Mouse (Mus musculus) large intestine, adult 2 months (tissue): ENCODE data around the gene Fam228b. TPM values are rescaled to one million over a fixed set of nuclear protein-coding genes. Genes with fewer than 3 reads are reported as not detected.
"Not testable (repeated sequence)": the region's sequence is repeated elsewhere in the genome, so short reads cannot be mapped to it uniquely, and the experiment has no call there.

Experiments
- DNase-seq: peaks from one replicate; pipeline ENCODE4 v3.0.0-alpha.2; 2012; ENCODE audit warnings: low read depth, low spot score
- whole genome bisulfite sequencing: fragments of 180-500 bp; shearing (Covaris S2); methylation state at CpG from one replicate; pipeline ENCODE4 v1.1.7; 2018; 5-methylcytosine and 5-hydroxymethylcytosine counted together
- polyA plus RNA-seq: library from polyadenylated mRNA; depleted of rRNA; stranded (reverse); fragments of >200 nt; gene quantifications from 2 replicates; pipeline ENCODE4 v1.2.3, GENCODE M21; 2012; rRNA removed

Gene Fam228b
- polyA plus RNA-seq = 0.02 TPM in 1 of 2 replicates, not detected in the other

DNA sequence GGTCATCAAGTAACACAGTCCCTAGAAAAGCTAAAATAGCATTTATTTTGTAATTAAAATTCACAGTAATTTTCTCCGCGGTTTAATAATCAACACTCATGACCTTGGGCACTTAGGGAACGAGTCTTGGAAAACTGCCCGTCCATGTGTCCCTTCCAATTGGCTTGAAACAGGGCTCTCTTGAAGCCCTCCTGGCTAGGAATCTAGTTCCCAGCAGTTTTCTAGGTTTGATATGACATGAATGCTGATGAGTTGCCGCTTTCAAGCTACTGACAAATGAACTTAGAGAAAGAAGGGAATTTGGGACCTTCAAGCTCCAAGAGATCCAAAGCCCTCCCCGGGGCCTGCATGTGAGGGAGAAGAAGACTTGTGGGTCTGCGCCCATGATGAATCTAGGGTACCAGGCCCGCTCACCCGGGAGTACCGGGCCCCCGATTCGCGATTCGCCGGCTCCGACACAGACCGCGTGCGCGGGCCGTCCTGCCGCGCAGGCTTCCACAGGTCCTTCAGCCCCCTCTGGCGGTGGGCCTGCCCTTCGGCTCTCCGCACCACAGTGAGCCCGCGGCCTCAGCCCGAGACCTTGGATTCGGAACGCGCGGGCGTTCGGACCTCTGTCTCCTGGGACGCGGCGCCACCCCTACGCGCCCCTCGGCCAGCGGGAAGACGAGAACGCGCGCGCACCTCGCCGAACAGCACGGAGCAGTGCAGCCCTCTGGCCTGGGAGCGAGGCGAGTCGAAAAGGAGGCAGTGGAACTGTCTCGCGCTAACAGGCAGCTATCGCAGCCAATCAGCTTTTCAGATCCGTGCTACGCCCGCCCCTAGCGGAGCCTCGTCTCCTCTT, at the start of gene Fam228b, which contains the start of gene Pfn4:
TSS of gene Fam228b (minus strand) at position 776 of the 841 bp plus-strand sequence.
TSS of gene Pfn4 (plus strand) at position 531 of the 841 bp plus-strand sequence.
- WGBS = 5% methylated on average over 61 of the region's 61 CpGs
- DNase-seq = peak; percentile 56

- WGBS = under 1% methylated on average over 49 of the region's 49 CpGs
Observed at GRCm38 (mm10) chr12:4817361-4818101, 48.5 kb upstream of the Fam228b start, which contains the start of gene Sf3b6. Sf3b6 (plus strand) TSS chr12:4817544.

DNA sequence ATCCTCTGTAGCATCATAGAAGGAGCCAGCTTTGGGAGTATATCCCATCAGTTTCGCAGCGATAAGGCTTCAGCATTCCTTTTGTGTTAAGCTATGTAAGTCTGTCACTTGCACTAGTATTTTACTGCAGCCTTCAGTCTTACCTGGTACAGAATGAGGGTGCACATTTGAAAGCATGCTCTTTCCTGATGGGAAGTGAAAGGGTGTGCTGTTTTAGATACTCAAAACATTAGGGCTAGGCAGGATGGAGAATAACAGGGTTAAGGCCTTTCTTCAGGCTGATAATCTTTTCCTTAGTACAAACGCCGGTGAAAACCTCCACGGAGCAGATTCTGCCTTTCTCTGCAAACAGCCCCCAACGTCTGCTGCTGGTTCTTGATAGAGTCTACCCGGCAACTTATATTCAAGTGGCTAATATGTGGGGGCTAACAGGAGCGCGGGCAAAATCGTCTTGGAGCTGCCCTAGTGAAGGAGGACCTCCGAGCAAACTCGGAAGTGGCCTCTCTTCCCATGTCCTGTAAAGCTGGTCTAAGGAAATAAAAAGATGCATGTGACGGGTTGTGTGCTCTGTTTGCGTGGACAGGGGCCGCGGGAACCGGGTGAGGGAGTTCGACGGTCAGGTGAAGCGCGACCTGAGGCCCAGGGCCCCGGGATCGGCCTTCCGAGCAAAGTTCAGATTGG, 47.8 kb upstream of the Fam228b start:
- DNase-seq = no peak
- 7% methylated on average over 24 of the region's 24 CpGs for WGBS

More at GRCm38 (mm10) chr12:4817361-4818101, 48.5 kb upstream of the Fam228b start, which contains the start of gene Sf3b6:
- peak; percentile 96 for DNase-seq

- no peak for DNase-seq
- 77% methylated on average over 4 of the region's 4 CpGs for WGBS
Observed at GRCm38 (mm10) chr12:4813636-4814035, 44.6 kb upstream of the Fam228b start.

DNA sequence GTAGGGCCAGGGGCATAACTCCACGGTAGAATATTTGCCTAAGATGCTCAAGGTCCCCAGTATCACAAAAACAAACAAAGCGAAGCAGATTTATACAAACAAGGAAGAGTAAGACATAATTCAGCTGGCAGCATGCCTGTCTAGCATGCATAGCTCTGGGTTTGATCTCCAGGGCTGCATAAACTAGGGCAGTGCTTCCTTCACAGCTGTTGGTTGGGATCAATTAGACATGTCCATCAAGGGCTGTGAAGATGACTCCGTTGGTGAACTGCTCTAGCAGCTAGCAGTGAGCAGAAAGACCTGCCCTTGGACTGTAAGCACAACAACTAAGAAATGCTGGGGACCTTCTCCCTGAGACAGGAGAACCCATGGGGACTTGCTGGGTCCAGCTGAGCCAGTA, 42.6 kb upstream of the Fam228b start:
- no peak for DNase-seq
- WGBS = 11% methylated on average over 3 of the region's 3 CpGs

DNA sequence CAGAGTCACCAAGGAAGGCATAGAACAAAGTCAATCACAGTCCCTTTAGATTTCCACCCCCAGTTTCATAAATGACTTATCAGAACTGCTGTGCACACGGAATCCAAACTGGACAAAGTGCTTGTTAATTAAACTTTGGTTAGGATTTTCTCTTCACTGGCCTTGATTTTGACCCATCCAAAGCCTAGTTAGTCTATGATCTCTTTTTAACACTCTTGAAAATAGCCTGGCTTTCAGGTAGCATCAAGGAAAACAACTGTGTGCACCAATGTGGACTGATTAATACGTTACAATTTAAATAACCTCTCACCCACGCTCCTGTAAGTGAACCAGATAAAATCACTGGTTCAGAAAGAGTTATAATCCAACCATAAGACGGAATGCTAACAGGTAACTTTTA, 42.0 kb upstream of the Fam228b start:
- no peak for DNase-seq
- WGBS = 80% methylated on average over 4 of the region's 4 CpGs

DNA sequence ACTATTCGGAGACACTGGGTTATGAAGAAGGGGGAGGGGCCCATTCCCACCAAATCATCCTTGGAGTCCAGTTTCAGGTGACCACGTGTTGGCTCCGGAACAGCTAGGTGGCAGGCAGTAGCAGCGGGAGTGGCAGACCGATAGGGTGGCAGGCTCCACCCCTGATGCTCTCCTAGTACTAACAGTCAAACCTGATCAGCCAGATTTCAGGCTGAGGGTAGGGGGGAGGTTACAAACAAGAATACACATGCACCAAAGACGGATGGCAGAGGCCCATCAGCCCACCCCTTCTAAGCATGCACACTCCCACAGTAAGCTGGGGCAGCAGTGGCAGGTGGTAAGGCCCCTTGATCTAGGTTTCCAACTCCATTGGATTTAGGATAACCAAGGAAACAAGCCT, 28.4 kb upstream of the Fam228b start:
- WGBS = 46% methylated on average over 6 of the region's 6 CpGs
- DNase-seq = not testable (repeated sequence)

DNA sequence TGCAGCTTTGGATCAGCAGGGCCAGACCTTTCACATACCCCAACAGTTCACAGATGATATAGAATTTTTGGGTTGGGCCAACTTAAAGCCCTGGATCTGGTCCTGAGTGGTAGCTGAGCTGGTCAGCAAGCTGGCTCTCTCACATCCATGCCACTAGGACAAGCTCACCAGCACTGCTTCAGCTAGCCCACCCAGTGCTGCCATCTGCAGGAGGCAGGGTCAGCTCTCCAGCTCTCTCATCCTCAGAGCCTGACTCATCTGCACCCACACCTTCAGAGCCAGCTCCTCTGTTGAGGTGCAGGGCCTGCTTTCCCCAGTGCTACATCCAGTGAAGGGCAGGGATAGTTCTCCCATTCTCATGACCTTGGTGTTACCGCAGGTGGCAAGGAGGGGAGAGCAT, 24.7 kb upstream of the Fam228b start:
- DNase-seq = no peak
- WGBS = 44% methylated on average over 1 of the region's 1 CpGs

- WGBS = 95% methylated on average over 25 of the region's 25 CpGs
- DNase-seq = not testable (repeated sequence)
Observed at GRCm38 (mm10) chr12:4788128-4788527, 19.1 kb upstream of the Fam228b start.

DNA sequence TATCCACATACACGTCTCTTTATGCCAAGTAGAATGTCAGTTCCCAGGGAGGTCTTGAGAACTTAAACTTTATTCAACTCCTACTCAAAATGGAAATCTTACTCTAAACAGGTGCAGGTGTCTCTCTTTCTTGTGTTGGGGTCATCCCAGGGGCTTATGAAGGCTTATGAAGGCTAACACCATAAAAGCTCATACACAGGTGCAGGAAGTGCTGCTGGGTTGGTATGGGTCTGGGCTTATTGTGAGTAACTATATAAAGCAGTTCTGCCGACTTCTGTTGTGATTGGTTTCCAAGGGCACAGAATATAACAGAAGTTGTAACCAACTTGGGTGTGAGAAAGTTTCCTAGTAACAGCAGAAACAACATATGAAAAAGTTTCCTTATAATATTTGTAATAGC, 15.4 kb upstream of the Fam228b start:
- DNase-seq = no peak
- WGBS = 41% methylated on average over 2 of the region's 2 CpGs

GRCm38 (mm10) chr12:4783598-4783997, 14.5 kb upstream of the Fam228b start:
- DNase-seq = no peak
- 49% methylated on average over 5 of the region's 5 CpGs for WGBS

DNA sequence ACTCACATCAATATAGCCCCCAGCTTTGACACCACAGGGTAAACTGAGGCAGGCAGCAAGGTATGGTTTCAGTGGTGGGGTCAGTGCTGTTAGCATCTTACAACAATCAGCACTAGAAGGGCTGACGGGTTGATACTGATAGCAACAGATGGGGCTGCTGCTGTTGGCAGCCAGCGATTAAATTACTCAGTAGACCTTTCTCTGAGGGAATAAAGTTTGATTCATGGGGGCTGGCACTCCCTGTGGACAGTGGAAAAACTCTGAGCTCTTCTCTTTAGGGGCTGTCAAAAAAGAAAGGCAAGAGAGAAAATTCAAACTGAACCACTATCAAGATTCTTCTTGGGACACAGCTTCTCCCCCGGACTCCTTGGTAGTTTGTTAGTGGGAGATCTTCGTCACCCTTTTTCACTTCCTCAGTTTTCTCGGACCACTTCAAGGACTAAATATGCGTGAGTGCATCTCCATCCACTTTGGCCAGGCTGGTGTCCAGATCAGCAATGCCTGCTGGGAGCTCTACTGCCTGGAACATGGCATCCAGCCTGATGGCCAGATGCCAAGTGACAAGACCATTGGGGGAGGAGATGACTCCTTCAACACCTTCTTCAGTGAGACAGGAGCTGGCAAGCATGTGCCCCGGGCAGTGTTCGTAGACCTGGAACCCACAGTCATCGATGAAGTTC, 12.8 kb upstream of the Fam228b start:
- not testable (repeated sequence) for DNase-seq
- 81% methylated on average over 9 of the region's 9 CpGs for WGBS

- WGBS = 89% methylated on average over 1 of the region's 1 CpGs
- DNase-seq = no peak
Observed at GRCm38 (mm10) chr12:4781270-4781669, 12.2 kb upstream of the Fam228b start.

DNA sequence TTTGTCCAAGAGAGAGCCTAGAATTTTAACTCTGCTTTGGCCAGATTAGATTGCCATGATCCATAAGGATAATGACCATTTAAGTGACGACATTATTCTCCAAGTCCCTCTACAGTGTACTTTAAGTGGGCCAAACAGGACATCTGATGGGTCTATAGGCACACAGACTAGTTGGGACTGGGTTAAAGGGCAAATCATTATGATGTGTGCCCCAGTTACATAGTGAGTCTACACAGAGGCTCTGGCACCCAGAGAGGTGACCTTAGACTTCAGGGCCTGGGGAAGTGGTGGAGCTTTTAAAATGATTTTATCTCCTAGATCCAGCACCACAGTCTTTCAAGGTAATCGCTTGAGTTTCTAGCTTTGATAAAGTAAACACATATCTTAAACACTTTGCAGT, 11.2 kb upstream of the Fam228b start:
- DNase-seq = no peak
- 61% methylated on average over 2 of the region's 2 CpGs for WGBS

DNA sequence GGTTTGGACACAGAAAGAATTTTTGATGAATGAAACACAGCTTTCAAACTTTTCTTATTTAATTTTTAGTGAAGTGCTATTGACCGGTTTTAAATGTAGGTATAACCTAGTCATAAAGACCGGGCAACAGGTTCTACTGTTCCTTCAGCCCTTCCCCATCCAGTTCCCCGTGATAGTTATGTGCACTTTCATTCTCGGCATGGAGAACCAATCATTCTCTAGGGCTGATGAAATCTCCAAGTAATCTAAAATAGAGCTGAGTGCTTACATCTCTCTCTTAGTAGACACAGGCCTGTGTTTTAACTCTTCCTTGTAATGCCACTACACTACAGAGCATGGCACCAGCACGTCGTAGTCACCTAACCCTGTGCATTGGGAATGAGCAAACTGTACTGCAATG, 8.7 kb upstream of the Fam228b start:
- no peak for DNase-seq
- WGBS = 80% methylated on average over 6 of the region's 6 CpGs

- no peak for DNase-seq
- whole genome bisulfite sequencing = 72% methylated on average over 9 of the region's 9 CpGs
Observed at GRCm38 (mm10) chr12:4775588-4775949, 6.5 kb upstream of the Fam228b start.

DNA sequence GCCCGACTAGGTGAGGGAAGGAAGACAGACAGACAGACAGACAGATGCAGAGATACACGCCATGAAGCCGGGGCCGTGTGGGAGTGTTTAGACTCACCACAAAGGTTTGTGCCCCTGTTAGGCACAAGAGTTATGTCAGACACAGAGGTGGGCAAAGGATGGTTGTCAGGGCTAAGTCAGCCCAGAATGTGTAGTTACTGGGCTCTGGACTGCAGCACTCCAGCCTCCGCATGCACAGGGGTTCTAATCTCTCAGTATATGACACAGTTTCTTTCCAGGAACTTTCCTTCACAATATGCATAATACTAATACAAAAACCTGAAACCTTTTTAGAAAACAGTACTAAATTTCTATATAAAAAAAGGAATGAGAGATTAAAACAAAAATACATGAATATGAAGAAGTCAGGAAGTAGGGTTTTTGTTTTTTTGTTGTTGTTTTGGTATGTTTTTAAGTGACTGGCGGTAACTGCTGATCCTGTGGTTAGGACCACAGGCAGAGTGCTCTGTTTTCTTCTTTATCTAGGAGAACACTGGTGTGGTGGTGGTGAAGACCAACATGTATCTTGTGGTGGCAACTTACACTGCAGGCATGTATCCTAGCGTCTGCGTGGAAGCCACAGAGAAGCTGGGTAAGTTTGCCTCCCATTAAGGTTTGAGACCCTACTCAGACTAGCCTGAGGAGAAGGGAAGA, 6.0 kb upstream of the Fam228b start:
- 87% methylated on average over 8 of the region's 8 CpGs for WGBS
- no peak for DNase-seq

GRCm38 (mm10) chr12:4769333-4769723, 261 bp upstream of the Fam228b start:
- no peak for DNase-seq
- 21% methylated on average over 13 of the region's 13 CpGs for WGBS

DNA sequence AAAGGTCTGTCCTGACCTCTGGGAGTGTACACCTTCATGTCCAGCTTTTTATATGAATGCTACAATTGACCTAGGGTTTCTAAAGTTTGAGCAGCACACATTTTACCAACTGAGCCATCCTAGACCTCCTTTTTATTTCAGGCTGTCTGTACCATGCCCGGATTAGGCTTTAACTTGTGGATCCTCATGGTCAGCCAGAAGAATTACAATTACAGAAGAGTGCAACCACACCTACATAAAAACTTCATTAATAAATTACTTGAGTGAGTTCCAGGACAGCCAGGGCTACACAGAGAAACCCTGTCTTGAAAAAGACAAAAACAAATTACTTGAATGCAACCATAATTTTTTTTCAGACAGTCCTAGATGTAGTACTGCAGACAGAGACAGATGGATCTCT, 12.0 kb downstream of the Fam228b start:
- 67% methylated on average over 1 of the region's 1 CpGs for WGBS
- no peak for DNase-seq
